Mouse (Mus musculus) gastrocnemius, postnatal 10 days (tissue): ENCODE measurements around the gene Ier5. TPM values are rescaled to one million over a fixed set of nuclear protein-coding genes. Genes with fewer than 3 reads are reported as not detected.
A peak's percentile ranks its signal among the peaks of the same experiment; 100 is the strongest.

Experiments
- DNase-seq: peaks from one replicate; pipeline ENCODE4 v3.0.0; 2021; ENCODE audit warnings: mixed read lengths
- total RNA-seq, 2 experiments: library from RNA; stranded (reverse); gene quantifications; 2 replicates each; pipeline ENCODE4 v1.2.3; 2021

Gene Ier5
- total RNA-seq, 2 experiments from 2014 or later, result 5.8 to 9.1 TPM

- no peak for DNase-seq
Observed at GRCm38 (mm10) chr1:155053296-155053695, 46.1 kb downstream of the Ier5 start.

GRCm38 (mm10) chr1:155052761-155053166 lies 46.7 kb downstream of the Ier5 start:
- no peak for DNase-seq

- no peak for DNase-seq
Observed at GRCm38 (mm10) chr1:155052131-155052760, 47.2 kb downstream of the Ier5 start.

- DNase-seq, result peak; percentile 39
Observed at GRCm38 (mm10) chr1:155051701-155052127, 47.7 kb downstream of the Ier5 start.

GRCm38 (mm10) chr1:155050897-155051592 lies 48.4 kb downstream of the Ier5 start:
- no peak for DNase-seq

GRCm38 (mm10) chr1:155050174-155050573 lies 49.3 kb downstream of the Ier5 start:
- DNase-seq, result no peak

GRCm38 (mm10) chr1:155048947-155049346 lies 50.5 kb downstream of the Ier5 start:
- DNase-seq, result peak; percentile 98

Other genes with a start within 250 kb of the Ier5 start
- gene Cacna1e, start 215.1 kb downstream of the Ier5 start, total RNA-seq, result under 1 TPM; 0.26 to 0.52 TPM
- 1 to 10 TPM; 6.3 to 9.0 TPM for gene Mr1, start 47.2 kb upstream of the Ier5 start, total RNA-seq
- 10 to 100 TPM; 26.8 to 27.4 TPM for gene Stx6, start 59.1 kb upstream of the Ier5 start, total RNA-seq
- gene BC034090, start 144.8 kb upstream of the Ier5 start, total RNA-seq, result 10 to 100 TPM in 1 of 2 experiments, 1 to 10 TPM in 1; 3.8 to 10.3 TPM